Mouse (Mus musculus) limb, embryonic 10.5 days (tissue): ENCODE measurements around the gene Zfp827. TPM values are rescaled to one million over a fixed set of nuclear protein-coding genes. Genes with fewer than 3 reads are reported as not detected.

Source experiments
- DNase-seq: peaks from one replicate; pipeline ENCODE4 v3.0.0-alpha.2; 2017; ENCODE audit warnings: low spot score
- H3K27ac ChIP-seq: fragments of 300-500 bp; sonication (generic); 2 replicates; pipeline ENCODE4 v1.5.1; 2016; ENCODE audit warnings: mild to moderate bottlenecking
- H3K27me3 ChIP-seq: fragments of 300-500 bp; sonication (generic); 2 replicates; pipeline ENCODE4 v1.6.1; 2016; ENCODE audit warnings: low read depth, mild to moderate bottlenecking; ENCODE audit not compliant: poor library complexity, severe bottlenecking
- H3K36me3 ChIP-seq: fragments of 300-500 bp; sonication (generic); 2 replicates; pipeline ENCODE4 v1.6.1; 2016; ENCODE audit warnings: mild to moderate bottlenecking, moderate library complexity
- H3K4me1 ChIP-seq: fragments of 300-500 bp; sonication (generic); 2 replicates; pipeline ENCODE4 v1.6.1; 2016
- H3K4me3 ChIP-seq: fragments of 300-500 bp; sonication (generic); 2 replicates; pipeline ENCODE4 v1.5.1; 2016; ENCODE audit warnings: mild to moderate bottlenecking, moderate library complexity
- H3K9me3 ChIP-seq: fragments of 300-500 bp; sonication (generic); replicated peaks from 2 replicates; pipeline ENCODE4 v1.6.1; 2016; ENCODE audit warnings: mild to moderate bottlenecking
- WGBS: fragments of 180-500 bp; shearing (Covaris S2); methylation state at CpG from one replicate; pipeline ENCODE4 v1.1.7; 2016; 5-methylcytosine and 5-hydroxymethylcytosine counted together
- polyA plus RNA-seq: library from polyadenylated mRNA; unstranded; fragments of >200 nt; fragmentation: Nextera tagmentation; extraction: Ambion mirVana; gene quantifications from 2 replicates; pipeline ENCODE4 v1.2.1, GENCODE M21; 2016

The Zfp827 gene
- polyA plus RNA-seq, 1 experiment from 2014 or later: 7.9 TPM

GRCm38 (mm10) chr8:79041429-79041828, 13.2 kb downstream of the Zfp827 start:
- peaks cover 22% of the 10 kb centered on the region for H3K4me1 ChIP-seq
- 100% methylated on average over 3 of the region's 3 CpGs for WGBS
- H3K27ac ChIP-seq: no peak overlapping the region
- H3K4me3 ChIP-seq: no peak overlapping the region
- no peaks in the 10 kb centered on the region for H3K9me3 ChIP-seq
- no peak for DNase-seq
- H3K36me3 ChIP-seq: peaks cover 38% of the 10 kb centered on the region
- H3K27me3 ChIP-seq: no peaks in the 10 kb centered on the region

- H3K9me3 ChIP-seq: no peaks in the 10 kb centered on the region
- H3K36me3 ChIP-seq: peaks cover 42% of the 10 kb centered on the region
- WGBS: 77% methylated on average over 3 of the region's 3 CpGs
- H3K27me3 ChIP-seq: no peaks in the 10 kb centered on the region
- H3K27ac ChIP-seq: no peak overlapping the region
- peaks cover 19% of the 10 kb centered on the region for H3K4me1 ChIP-seq
- DNase-seq: no peak
- H3K4me3 ChIP-seq: no peak overlapping the region
Measured at GRCm38 (mm10) chr8:79042252-79042651, 14.0 kb downstream of the Zfp827 start.

- H3K36me3 ChIP-seq: peaks cover 43% of the 10 kb centered on the region
- no peaks in the 10 kb centered on the region for H3K9me3 ChIP-seq
- H3K27ac ChIP-seq: no peak overlapping the region
- no peaks in the 10 kb centered on the region for H3K27me3 ChIP-seq
- no peak for DNase-seq
- H3K4me1 ChIP-seq: peaks cover 14% of the 10 kb centered on the region
- 97% methylated on average over 5 of the region's 5 CpGs for WGBS
- no peak overlapping the region for H3K4me3 ChIP-seq
Measured at GRCm38 (mm10) chr8:79044673-79045072, 16.4 kb downstream of the Zfp827 start.

GRCm38 (mm10) chr8:79046659-79047058, 18.4 kb downstream of the Zfp827 start:
- H3K36me3 ChIP-seq: peaks cover 52% of the 10 kb centered on the region
- DNase-seq: no peak
- no peak overlapping the region for H3K4me3 ChIP-seq
- no peaks in the 10 kb centered on the region for H3K9me3 ChIP-seq
- WGBS: 88% methylated on average over 4 of the region's 4 CpGs
- H3K27me3 ChIP-seq: no peaks in the 10 kb centered on the region
- H3K27ac ChIP-seq: no peak overlapping the region
- H3K4me1 ChIP-seq: peaks cover 14% of the 10 kb centered on the region

DNA sequence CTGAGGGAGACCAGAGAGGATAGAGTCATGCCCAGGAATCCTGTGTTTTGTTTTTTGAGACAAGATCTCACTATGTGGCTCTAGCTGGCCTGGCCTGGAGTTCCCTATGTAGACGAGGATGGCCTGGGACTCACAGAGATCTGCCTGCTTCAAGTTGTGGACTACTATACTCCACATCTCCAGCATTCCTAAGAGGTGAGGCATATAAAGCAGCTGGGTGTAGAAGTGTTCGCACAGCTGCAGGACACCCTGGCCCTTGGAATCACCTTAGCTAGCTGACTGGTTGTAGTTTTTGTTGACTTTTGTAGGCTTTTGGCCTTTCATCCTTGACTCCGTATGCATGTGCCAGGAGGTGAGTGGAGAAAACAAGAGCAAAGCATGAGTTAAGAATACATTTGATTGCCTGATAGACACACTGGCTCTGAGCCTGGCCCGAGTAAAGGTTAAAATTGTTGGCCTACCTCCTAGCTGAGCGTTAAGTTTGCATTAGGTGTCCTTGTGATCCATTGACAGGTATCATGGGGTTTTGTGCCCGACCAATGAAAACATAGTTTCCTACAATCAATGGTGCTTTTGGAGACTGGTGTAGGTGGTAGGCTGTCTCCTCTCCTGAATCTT, 20.3 kb downstream of the Zfp827 start:
- DNase-seq: no peak
- Histone ChIP-seq H3K27me3 (no peaks in the 10 kb centered on the region), H3K36me3 (peaks cover 63% of the 10 kb centered on the region), H3K4me1 (peaks cover 23% of the 10 kb centered on the region), H3K4me3 (no peak overlapping the region), H3K27ac (no peak overlapping the region), H3K9me3 (no peaks in the 10 kb centered on the region)
- 93% methylated on average over 6 of the region's 6 CpGs for WGBS

DNA sequence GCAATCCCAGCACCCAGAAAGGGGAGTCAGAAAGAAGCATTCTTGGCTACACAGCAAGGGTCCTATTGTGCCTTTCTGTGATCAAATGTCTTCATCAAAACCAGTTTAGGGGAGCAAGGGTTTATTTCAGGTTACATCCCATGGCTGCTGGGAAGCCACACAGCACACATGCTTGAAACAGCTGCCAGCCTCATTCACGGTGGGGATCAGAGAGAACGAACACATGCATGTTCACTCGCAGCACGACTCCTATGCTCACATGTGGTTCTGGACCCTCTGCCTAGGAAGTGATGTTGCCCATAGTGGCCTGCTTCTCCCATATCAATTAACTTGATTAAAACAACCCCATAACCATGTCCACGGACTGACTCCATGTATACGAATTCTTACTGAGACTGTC, 26.0 kb downstream of the Zfp827 start:
- whole genome bisulfite sequencing: 94% methylated on average over 6 of the region's 6 CpGs
- H3K36me3 ChIP-seq: peaks cover 54% of the 10 kb centered on the region
- DNase-seq: no peak
- H3K4me1 ChIP-seq: peaks cover 28% of the 10 kb centered on the region
- no peaks in the 10 kb centered on the region for H3K9me3 ChIP-seq
- no peaks in the 10 kb centered on the region for H3K27me3 ChIP-seq
- H3K4me3 ChIP-seq: no peak overlapping the region
- no peak overlapping the region for H3K27ac ChIP-seq

DNA sequence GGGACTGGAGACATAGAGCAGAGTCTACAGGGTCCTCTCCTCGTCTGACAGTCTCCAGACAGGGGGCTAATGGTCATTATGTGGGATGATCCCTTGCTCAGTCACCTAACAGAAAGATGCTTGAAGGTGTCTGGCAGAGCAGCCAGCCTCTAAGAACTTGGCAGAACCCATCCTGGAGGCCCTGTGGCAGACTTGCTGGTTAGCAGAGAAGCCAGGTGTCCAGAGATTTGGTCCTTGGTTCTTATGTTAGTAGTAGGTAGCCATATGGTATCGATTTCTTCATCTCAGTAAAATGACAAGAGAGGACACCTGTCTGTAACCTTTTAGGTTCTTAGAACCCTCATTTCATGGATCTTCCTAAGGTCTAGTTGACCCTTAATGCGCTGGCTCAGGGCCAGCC, 28.9 kb downstream of the Zfp827 start:
- WGBS: 70% methylated on average over 3 of the region's 3 CpGs
- peaks cover 52% of the 10 kb centered on the region for H3K36me3 ChIP-seq

DNA sequence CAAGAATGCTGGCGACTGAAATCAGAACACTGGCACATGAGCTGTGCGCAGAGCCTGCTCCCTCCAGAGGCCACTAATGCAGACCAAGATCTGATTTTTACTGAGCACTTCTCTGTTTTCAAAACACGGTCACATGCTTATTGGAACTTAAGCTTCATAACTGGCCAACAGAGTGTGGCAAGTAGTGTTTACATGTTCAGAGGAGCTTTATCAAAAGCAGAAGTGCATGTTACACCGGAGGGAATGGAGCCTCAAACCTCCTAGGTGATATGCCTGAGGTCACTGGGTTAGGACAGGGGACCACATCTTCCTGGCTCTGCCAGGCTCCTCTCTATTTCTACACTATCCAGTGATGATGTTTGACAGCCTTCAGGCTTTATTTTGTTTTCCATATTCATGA, 31.1 kb downstream of the Zfp827 start:
- H3K27me3 ChIP-seq: no peaks in the 10 kb centered on the region
- H3K4me3 ChIP-seq: no peak overlapping the region
- H3K36me3 ChIP-seq: peaks cover 58% of the 10 kb centered on the region
- 81% methylated on average over 4 of the region's 4 CpGs for WGBS
- H3K4me1 ChIP-seq: peaks cover 40% of the 10 kb centered on the region
- no peak overlapping the region for H3K27ac ChIP-seq
- H3K9me3 ChIP-seq: no peaks in the 10 kb centered on the region
- DNase-seq: no peak

More for the DNA sequence above, 28.9 kb downstream of the Zfp827 start:
- no peaks in the 10 kb centered on the region for H3K9me3 ChIP-seq
- DNase-seq: no peak
- H3K27me3 ChIP-seq: no peaks in the 10 kb centered on the region
- no peak overlapping the region for H3K27ac ChIP-seq
- no peak overlapping the region for H3K4me3 ChIP-seq
- H3K4me1 ChIP-seq: peaks cover 50% of the 10 kb centered on the region

- no peaks in the 10 kb centered on the region for H3K27me3 ChIP-seq
- DNase-seq: peak; percentile 69
- H3K27ac ChIP-seq: no peak overlapping the region
- no peaks in the 10 kb centered on the region for H3K9me3 ChIP-seq
- WGBS: 59% methylated on average over 19 of the region's 19 CpGs
- peaks cover 40% of the 10 kb centered on the region for H3K4me1 ChIP-seq
- no peak overlapping the region for H3K4me3 ChIP-seq
- H3K36me3 ChIP-seq: peaks cover 60% of the 10 kb centered on the region
Measured at GRCm38 (mm10) chr8:79060013-79060609, 31.9 kb downstream of the Zfp827 start.

GRCm38 (mm10) chr8:79065924-79066323, 37.7 kb downstream of the Zfp827 start:
- Histone ChIP-seq H3K27me3 (no peaks in the 10 kb centered on the region), H3K4me3 (no peak overlapping the region), H3K4me1 (peaks cover 5% of the 10 kb centered on the region), H3K9me3 (no peaks in the 10 kb centered on the region), H3K36me3 (peaks cover 98% of the 10 kb centered on the region), H3K27ac (no peak overlapping the region)
- 98% methylated on average over 2 of the region's 2 CpGs for WGBS
- DNase-seq: no peak

DNA sequence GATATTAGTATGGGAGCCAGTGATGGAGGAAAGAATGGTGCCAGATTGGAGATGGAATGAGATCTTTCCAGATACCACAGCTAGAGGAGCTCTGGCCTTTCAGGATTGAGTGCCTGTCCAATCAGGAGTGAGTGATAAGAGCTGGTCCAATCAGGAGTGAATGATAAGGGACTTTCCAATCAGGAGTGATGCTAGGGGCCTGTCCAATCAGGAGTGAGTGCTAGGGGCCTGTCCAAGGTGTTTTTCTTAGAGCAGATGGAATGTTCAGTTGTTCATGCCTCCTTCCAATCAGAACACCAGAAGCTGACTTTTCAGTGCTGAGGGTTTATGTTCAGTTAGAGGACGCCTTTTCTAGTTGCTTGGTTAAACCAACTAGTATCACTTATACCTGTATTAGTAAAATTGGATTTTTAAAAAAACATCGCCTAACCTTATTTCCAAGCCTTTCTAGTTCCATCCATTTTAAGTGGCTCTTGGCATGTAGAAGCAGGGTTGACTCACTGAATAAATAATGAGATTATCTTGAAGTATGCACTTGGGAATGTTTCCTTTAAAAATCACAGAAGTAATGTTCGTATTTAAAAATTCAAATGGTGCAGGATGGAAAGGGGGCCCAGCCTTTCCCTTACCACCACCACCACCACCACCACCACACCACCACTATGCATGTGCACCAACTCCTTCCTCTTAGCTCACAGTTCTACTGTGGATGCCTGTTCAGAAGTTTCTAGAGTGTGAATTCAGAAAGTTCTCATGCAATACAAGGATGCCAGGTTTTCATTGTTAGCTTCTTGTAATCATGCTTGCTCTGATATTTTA, 39.8 kb downstream of the Zfp827 start:
- H3K27me3 ChIP-seq: no peaks in the 10 kb centered on the region
- H3K36me3 ChIP-seq: peaks cover 98% of the 10 kb centered on the region
- no peak overlapping the region for H3K4me3 ChIP-seq
- H3K27ac ChIP-seq: no peak overlapping the region
- H3K4me1 ChIP-seq: no peaks in the 10 kb centered on the region
- WGBS: 92% methylated on average over 3 of the region's 3 CpGs
- no peaks in the 10 kb centered on the region for H3K9me3 ChIP-seq
- DNase-seq: no peak

DNA sequence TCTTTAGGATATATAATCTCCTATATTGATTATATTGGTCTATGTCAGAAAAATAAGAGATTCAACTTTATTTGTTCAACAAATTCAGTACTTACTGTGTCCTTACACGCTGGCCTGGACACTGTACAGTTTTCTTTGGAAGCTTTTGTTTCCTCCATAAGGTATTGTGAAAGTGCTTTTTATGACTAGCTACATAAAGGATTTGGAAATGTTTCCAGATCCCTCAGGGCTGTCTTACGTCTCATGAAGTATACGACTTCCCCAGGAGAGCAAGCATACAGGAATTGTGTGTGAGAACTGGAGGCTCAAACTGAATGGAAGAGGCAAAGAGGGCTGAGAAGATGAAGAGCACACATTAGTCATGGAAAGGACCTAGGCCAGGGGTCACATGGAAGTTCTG, 45.1 kb downstream of the Zfp827 start:
- DNase-seq: no peak
- Histone ChIP-seq H3K9me3 (no peaks in the 10 kb centered on the region), H3K4me1 (no peaks in the 10 kb centered on the region; the same call in 1 of the 2 replicates), H3K27ac (no peak overlapping the region), H3K4me3 (no peak overlapping the region), H3K36me3 (peaks cover 98% of the 10 kb centered on the region), H3K27me3 (no peaks in the 10 kb centered on the region)
- WGBS: 97% methylated on average over 3 of the region's 3 CpGs

- no peaks in the 10 kb centered on the region for H3K9me3 ChIP-seq
- H3K27me3 ChIP-seq: no peaks in the 10 kb centered on the region
- DNase-seq: no peak
- H3K4me1 ChIP-seq: peaks cover 11% of the 10 kb centered on the region; the same call in 1 of the 2 replicates
- 93% methylated on average over 9 of the region's 9 CpGs for WGBS
- H3K36me3 ChIP-seq: peaks cover 98% of the 10 kb centered on the region
- H3K27ac ChIP-seq: no peak overlapping the region
- no peak overlapping the region for H3K4me3 ChIP-seq
Measured at GRCm38 (mm10) chr8:79074986-79075385, 46.7 kb downstream of the Zfp827 start.
